In the genomic region with DNA sequence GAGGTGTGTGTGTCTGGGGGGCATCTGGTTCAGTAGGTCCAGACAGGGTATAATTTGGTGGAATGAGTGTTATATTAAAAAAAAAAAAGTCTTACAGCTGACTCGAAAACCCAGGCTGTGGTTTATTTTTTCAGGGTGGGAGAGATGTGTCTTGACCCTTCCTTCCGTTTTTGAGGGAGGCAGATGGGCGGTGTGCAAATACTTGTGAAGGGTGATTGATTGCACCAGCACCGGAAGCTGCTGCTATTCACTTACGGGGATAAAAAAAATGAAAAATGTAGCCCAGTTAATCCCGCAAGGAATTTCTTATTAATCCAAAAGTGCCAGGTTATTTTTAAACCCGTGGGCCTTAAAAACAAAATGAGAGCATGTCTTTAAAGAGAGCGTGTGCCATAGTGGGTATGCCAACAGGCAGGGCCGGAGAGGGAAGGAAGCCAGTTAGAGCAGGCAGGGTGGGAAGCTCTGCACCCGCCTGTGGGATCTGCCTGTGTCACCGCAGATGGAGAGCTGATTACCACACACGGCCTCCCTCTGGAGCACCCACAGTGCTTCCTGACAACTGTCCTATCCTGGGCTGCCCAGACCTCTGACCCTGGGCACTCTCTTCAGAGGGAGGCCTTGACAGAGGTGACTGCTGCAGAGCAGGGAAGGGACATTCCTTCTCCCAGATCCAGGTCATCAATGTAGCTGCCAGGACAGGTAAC, we compare ENCODE assay signal across 8 mouse cellular contexts. TPM values are rescaled to one million over a fixed set of nuclear protein-coding genes. Genes with fewer than 3 reads are reported as not detected.
A peak's percentile ranks its signal among the peaks of the same experiment; 100 is the strongest.
DNase-seq lines count a peak whose midpoint lies in the region; ATAC-seq and TF ChIP-seq lines count a peak whose summit lies in the region.

No protein-coding gene starts in this region.

- no peak for TF ChIP-seq RAD21 in MEL (IDR thresholded peaks at IDR 0.05; ENCODE audit: low read depth, low read length)

- ATAC-seq in heart, embryonic 11.5 days (replicated peaks; ENCODE audit: insufficient number of reproducible peaks, low FRiP score, low TSS enrichment), result peak; percentile 35; the same call in 1 of the 2 replicates
- peak; percentile 91 for ATAC-seq in megakaryocyte progenitor cell, adult 5-6 weeks (replicated peaks; ENCODE audit: poor library complexity)

- no peak for TF ChIP-seq POLR2A in MEL (IDR thresholded peaks at IDR 0.05; ENCODE audit: control insufficient read depth in 1 of 2, insufficient read depth in 1 of 2, low read depth in 1 of 2, low read length in 2 of 2, poor library complexity in 1 of 2)

- H3K4me1 ChIP-seq in heart, embryonic 11.5 days (ENCODE audit: control insufficient read depth, insufficient read depth, low read length), result 0 out of 2 replicates have a peak, but pooled peaks cover 5% of the 10 kb centered on the region
- H3K4me1 ChIP-seq in MEL (ENCODE audit: control insufficient read depth in 1 of 2, insufficient read depth in 2 of 2, low read length in 2 of 2), result peaks cover 12 to 51% of the 10 kb centered on the region in 2 experiments

- no peak overlapping the region for H3K4me2 ChIP-seq in heart, embryonic 11.5 days

- H3K9ac ChIP-seq in heart, embryonic 11.5 days (ENCODE audit: low read depth, low read length), result no peak overlapping the region
- no peak overlapping the region for H3K9ac ChIP-seq in MEL (ENCODE audit: control insufficient read depth, low read depth, low read length, poor library complexity, severe bottlenecking)

- TF ChIP-seq EP300 in MEL (IDR thresholded peaks at IDR 0.05; ENCODE audit: low read depth in 1 of 2, low read length in 2 of 2), result 0 out of 4 replicates have a peak, but pooled peaks of 1 of the 2 experiments have one; percentile 4

- no peak overlapping the region for H3K27ac ChIP-seq in heart, embryonic 11.5 days (ENCODE audit: low read depth, low read length)
- H3K27ac ChIP-seq in MEL (ENCODE audit: control insufficient read depth, low read depth, low read length), result peak overlapping the region; percentile 14; the same call in 1 of the 2 replicates

- no peaks in the 10 kb centered on the region for H3K36me3 ChIP-seq in heart, embryonic 11.5 days (ENCODE audit: control insufficient read depth, insufficient read depth, low read length)
- peaks cover 0 to 40% of the 10 kb centered on the region in 2 experiments; a peak in 2 of 4 replicates for H3K36me3 ChIP-seq in MEL (ENCODE audit: control insufficient read depth in 1 of 2, insufficient read depth in 2 of 2, low read length in 2 of 2)

- 27% methylated on average over 12 of the region's 12 CpGs for WGBS in heart, embryonic 11.5 days (ENCODE audit: insufficient replicate concordance)

- no peak for TF ChIP-seq CTCF in MEL (IDR thresholded peaks at IDR 0.05 in 2 of 3, conservative IDR thresholded peaks at IDR 0.05 in 1 of 3; ENCODE audit: control insufficient read depth in 1 of 3, insufficient read depth in 1 of 3, low read depth in 2 of 3, low read length in 3 of 3, poor library complexity in 1 of 3, severe bottlenecking in 1 of 3)

- no peaks in the 10 kb centered on the region for H3K9me3 ChIP-seq in heart, embryonic 11.5 days (replicated peaks; ENCODE audit: control insufficient read depth, low read length)
- H3K9me3 ChIP-seq in MEL (replicated peaks; ENCODE audit: insufficient read depth, low read length), result no peaks in the 10 kb centered on the region

- no peaks in the 10 kb centered on the region for H3K27me3 ChIP-seq in heart, embryonic 11.5 days (ENCODE audit: control insufficient read depth, insufficient read depth, low read length)
- no peaks in the 10 kb centered on the region for H3K27me3 ChIP-seq in MEL (ENCODE audit: control insufficient read depth in 1 of 2, insufficient read depth in 2 of 2, low read length in 2 of 2)

- no peak for DNase-seq in heart, postnatal 4 days
- no peak for DNase-seq in MEL (ENCODE audit: low read depth, low spot score)
- peak; percentile 74 for DNase-seq in cerebellum, adult 9-10 months
- DNase-seq in kidney, adult 9 months, result peak; percentile 45
- no peak for DNase-seq in testis, postnatal 14 days (ENCODE audit: low spot score)
- no peak for DNase-seq in left cerebral cortex, adult 9 months (ENCODE audit: low spot score in 2 of 2)

- no peak overlapping the region for H3K4me3 ChIP-seq in heart, embryonic 11.5 days (ENCODE audit: low read depth, low read length)
- H3K4me3 ChIP-seq in MEL (ENCODE audit: control insufficient read depth in 1 of 2, insufficient read depth in 1 of 2, low read depth in 2 of 2, low read length in 2 of 2), result no peak overlapping the region

- H3K79me2 ChIP-seq in MEL (ENCODE audit: control insufficient read depth, insufficient read depth, low read length, poor library complexity), result peaks cover 59% of the 10 kb centered on the region

TF ChIP-seq in MEL, 35 proteins besides CTCF, POLR2A, EP300 and RAD21:
- TF ChIP-seq MEF2A (IDR thresholded peaks at IDR 0.05; ENCODE audit: extremely low read depth, insufficient replicate concordance, low read depth, low read length, poor library complexity, severe bottlenecking) (no peak), SIN3A (IDR thresholded peaks at IDR 0.05; ENCODE audit: low read length) (no peak), MXI1 (IDR thresholded peaks at IDR 0.05; ENCODE audit: low read depth, low read length) (no peak), ZNF384 (IDR thresholded peaks at IDR 0.05; ENCODE audit: low read depth, low read length) (peak; percentile 40; the same call in 1 of the 2 replicates), ELF1 (IDR thresholded peaks at IDR 0.05; ENCODE audit: low read depth, low read length) (0 out of 2 replicates have a peak, but pooled peaks have one; percentile 10), CHD2 (IDR thresholded peaks at IDR 0.05; ENCODE audit: low read length) (no peak), ZKSCAN1 (IDR thresholded peaks at IDR 0.05; ENCODE audit: low read depth, low read length) (no peak), TCF12 (IDR thresholded peaks at IDR 0.05; ENCODE audit: low read depth, low read length) (no peak), HCFC1 (IDR thresholded peaks at IDR 0.05; ENCODE audit: low read depth, low read length) (no peak), MAZ (IDR thresholded peaks at IDR 0.05; ENCODE audit: low read depth, low read length) (no peak), MAX (IDR thresholded peaks at IDR 0.05; ENCODE audit: low read length) (no peak), SMC3 (IDR thresholded peaks at IDR 0.05; ENCODE audit: low read depth, low read length) (no peak)

RNA-seq across cellular contexts. Expression of a gene that starts 11.3 kb away (rescaled TPM):
- polyA plus RNA-seq in heart, embryonic 11.5 days (2014; fragmentation: Nextera tagmentation; extraction: Ambion mirVana), result 13.9 and 17.1 TPM in 2 replicates
- 10 to 100 TPM; 11.5 to 11.6 TPM for total RNA-seq in heart, postnatal 4 days (2021)
- 28.1 and 28.8 TPM in 2 replicates for total RNA-seq in MEL (2012; rRNA removed)
- 10 to 100 TPM in 1 of 2 experiments, not detected in 1; 35.1 TPM for polyA plus RNA-seq in MEL (2012; ENCODE audit: insufficient read depth in 1 of 2, insufficient read length in 2 of 2, low read depth in 1 of 2, low replicate concordance in 2 of 2, missing spikeins in 1 of 2)
- total RNA-seq in megakaryocyte progenitor cell, adult 5-6 weeks (2015), result 26.5 and 33.7 TPM in 2 replicates
- 39.0 and 40.5 TPM in 2 replicates for total RNA-seq in megakaryocyte progenitor cell, adult 5-6 weeks (2017)

Comparison
In these comparisons a context has a peak if more than half of its experiments do, and no peak if none do; other contexts are left out.
1. DNase-seq: peak in cerebellum, adult 9-10 months (single experiment) and kidney, adult 9 months (single experiment); none in heart, postnatal 4 days (single experiment), MEL (single experiment), testis, postnatal 14 days (single experiment) and left cerebral cortex, adult 9 months (0 of 2).